30 mouse cellular contexts compared by ENCODE assay signal in genomic region chr2:105088005-105088404, GRCm38 (mm10). TPM values are rescaled to one million over a fixed set of nuclear protein-coding genes. Genes with fewer than 3 reads are reported as not detected.
"Had no signal": no experiment of that assay in that cellular context is flagged by ENCODE, and none has a peak within 500 bp of the region (broad histone marks: within the 10 kb centered on the region; RNA-seq: fewer than 3 reads in every experiment).

No protein-coding gene starts in this region.

- H3K9ac ChIP-seq: liver, postnatal 0 days; lung, embryonic 15.5 days; midbrain, embryonic 12.5 days; neural tube, embryonic 13.5 days; neural tube, embryonic 15.5 days; stomach, embryonic 15.5 days had no signal

- H3K4me3 ChIP-seq: lung, embryonic 15.5 days; megakaryocyte, embryonic 14.5 days; midbrain, embryonic 10.5 days; midbrain, embryonic 12.5 days; myocyte; neural tube, embryonic 13.5 days; neural tube, embryonic 15.5 days; stomach, embryonic 15.5 days had no signal

- H3K27me3 ChIP-seq: lung, embryonic 15.5 days; neural tube, embryonic 13.5 days; stomach, embryonic 15.5 days had no signal

- ATAC-seq: liver, postnatal 0 days; lung, postnatal 0 days; midbrain, embryonic 16.5 days had no signal

- H3K9me3 ChIP-seq: lung, embryonic 15.5 days; midbrain, embryonic 10.5 days; midbrain, embryonic 12.5 days; neural tube, embryonic 13.5 days; neural tube, embryonic 15.5 days; stomach, embryonic 15.5 days had no signal

- H3K27ac ChIP-seq: lung, embryonic 15.5 days; macrophage; midbrain, embryonic 10.5 days; midbrain, embryonic 12.5 days; neural tube, embryonic 13.5 days; neural tube, embryonic 15.5 days; stomach, embryonic 15.5 days; stomach, postnatal 0 days had no signal

- DNase-seq: liver, postnatal 0 days; lung, adult 2 months; lung, postnatal 14 days; lung, postnatal 36 days; midbrain, embryonic 14.5 days; retina, postnatal 1 day; right cerebral cortex, adult 18-20 months; right cerebral cortex, postnatal 25 days; right cerebral cortex, postnatal 4 days; spleen, adult 18-20 months; thymus, adult 2 months; thymus, postnatal 25 days; thymus, postnatal 4 days had no signal

- H3K36me3 ChIP-seq: lung, embryonic 15.5 days; midbrain, embryonic 10.5 days; midbrain, embryonic 12.5 days; neural tube, embryonic 13.5 days; neural tube, embryonic 15.5 days; stomach, embryonic 15.5 days had no signal

- H3K4me2 ChIP-seq: lung, embryonic 15.5 days; midbrain, embryonic 12.5 days; neural tube, embryonic 13.5 days; neural tube, embryonic 15.5 days; stomach, embryonic 15.5 days had no signal

RNA-seq across cellular contexts. Expression of gene Gm11060, which starts 3.8 kb away (rescaled TPM):
- total RNA-seq: megakaryocyte progenitor cell, adult 5-6 weeks had no signal
- polyA plus RNA-seq: liver, postnatal 0 days; lung, adult 2 months; lung, embryonic 15.5 days; lung, postnatal 0 days; macrophage; midbrain, embryonic 10.5 days; midbrain, embryonic 12.5 days; midbrain, embryonic 14.5 days; midbrain, embryonic 16.5 days; myocyte; neural tube, embryonic 11.5 days; neural tube, embryonic 13.5 days; neural tube, embryonic 15.5 days; small intestine, adult 2 months; stomach, embryonic 15.5 days; stomach, postnatal 0 days; testis, adult 2 months; thymus, adult 2 months; urinary bladder, adult 2 months had no signal

RNA-seq across cellular contexts. Expression of gene Wt1, which starts 38.3 kb away (rescaled TPM):
- total RNA-seq: megakaryocyte progenitor cell, adult 5-6 weeks had no signal
- polyA plus RNA-seq: macrophage; midbrain, embryonic 10.5 days; midbrain, embryonic 14.5 days; myocyte had no signal
